Mouse (Mus musculus) G1E (cell line): ENCODE measurements around the gene Tcte1.

Source experiments
- CTCF ChIP-seq: IDR thresholded peaks from 2 replicates; pipeline ENCODE4 v1.5.1; 2012; ENCODE audit warnings: low read depth, low read length, inconsistent platforms, mixed read lengths
- TAL1 ChIP-seq: conservative IDR thresholded peaks from 2 replicates; pipeline ENCODE4 v1.6.1; 2012; ENCODE audit warnings: low read depth, low read length, inconsistent platforms, mixed read lengths

DNA sequence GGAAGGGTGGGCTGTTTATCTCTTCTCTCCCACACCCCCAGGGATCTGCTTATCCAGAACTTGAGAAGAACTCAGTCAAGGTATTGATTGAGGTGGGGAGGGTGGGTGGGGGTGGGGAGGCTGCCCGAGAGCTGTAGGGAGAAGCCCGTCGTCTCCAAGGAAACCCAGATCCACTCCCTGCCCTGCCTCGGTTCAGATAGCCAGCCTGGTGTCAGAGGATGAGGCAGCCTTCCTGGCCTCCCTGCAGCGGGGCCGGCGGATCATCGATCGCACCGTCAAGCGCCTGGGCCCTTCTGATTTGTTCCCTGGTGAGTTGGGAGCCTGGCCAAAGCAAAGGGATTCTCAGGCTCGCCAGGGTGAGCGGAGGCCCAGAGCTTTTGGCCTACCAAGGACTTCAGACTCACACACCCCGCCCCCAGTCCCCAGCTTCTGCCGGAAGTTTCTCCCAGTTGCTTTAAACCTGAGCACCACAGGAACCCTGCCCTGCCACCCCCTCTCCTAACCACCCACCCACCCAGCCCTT is 8.0 kb upstream of the Tcte1 start:
- TF ChIP-seq TAL1 (no peak), CTCF (no peak)
